Mouse (Mus musculus) ES-Bruce4 (cell line): ENCODE data around the gene H2-DMa. TPM values are rescaled to one million over a fixed set of nuclear protein-coding genes. Genes with fewer than 3 reads are reported as not detected.

Source experiments
- H3K27ac ChIP-seq: 2 replicates; pipeline ENCODE4 v1.5.1; 2012; ENCODE audit warnings: low read length, inconsistent platforms; ENCODE audit not compliant: insufficient read depth
- H3K27me3 ChIP-seq: 2 replicates; pipeline ENCODE4 v1.6.1; 2012; ENCODE audit warnings: mild to moderate bottlenecking, low read length, inconsistent platforms; ENCODE audit not compliant: control insufficient read depth, poor library complexity, insufficient read depth, severe bottlenecking
- H3K36me3 ChIP-seq: 2 replicates; pipeline ENCODE4 v1.6.1; 2012; ENCODE audit warnings: inconsistent platforms, mild to moderate bottlenecking, low read length, moderate library complexity; ENCODE audit not compliant: control insufficient read depth, poor library complexity, insufficient read depth, severe bottlenecking
- H3K4me1 ChIP-seq: one replicate; pipeline ENCODE4 v1.8.1; 2011; ENCODE audit warnings: low read length; ENCODE audit not compliant: control insufficient read depth, insufficient read depth
- H3K4me3 ChIP-seq: 2 replicates; pipeline ENCODE4 v1.5.1; 2011; ENCODE audit warnings: low read depth, mild to moderate bottlenecking, low read length
- H3K9ac ChIP-seq: 2 replicates; pipeline ENCODE4 v1.6.1; 2012; ENCODE audit warnings: low read depth, mild to moderate bottlenecking, inconsistent platforms; ENCODE audit not compliant: poor library complexity, severe bottlenecking
- H3K9me3 ChIP-seq: replicated peaks from 2 replicates; pipeline ENCODE4 v1.6.1; 2012; ENCODE audit warnings: mild to moderate bottlenecking, low read length, inconsistent platforms; ENCODE audit not compliant: control insufficient read depth, poor library complexity, insufficient read depth, severe bottlenecking
- CTCF ChIP-seq: IDR thresholded peaks from one replicate; pipeline ENCODE4 v1.8.1; 2011; ENCODE audit warnings: low read depth, low read length
- EP300 ChIP-seq: IDR thresholded peaks from 2 replicates; pipeline ENCODE4 v1.6.1; 2011; ENCODE audit warnings: low read depth, low read length; ENCODE audit not compliant: insufficient read depth
- POLR2A ChIP-seq: IDR thresholded peaks from one replicate; pipeline ENCODE4 v1.8.1; 2011; ENCODE audit warnings: low read length; ENCODE audit not compliant: insufficient read depth
- polyA plus RNA-seq: library from polyadenylated mRNA; stranded (reverse); fragments of >200 nt; gene quantifications from 2 replicates; pipeline ENCODE4 v1.2.4, GENCODE M21; 2011; ENCODE audit warnings: low read depth; ENCODE audit not compliant: missing spikeins, insufficient read depth, insufficient read length

The H2-DMa gene
- polyA plus RNA-seq, 1 experiment: 5.9 TPM

- Histone ChIP-seq H3K36me3 (0 out of 2 replicates have a peak, but pooled peaks cover under 1% of the 10 kb centered on the region), H3K4me1 (peaks cover 2% of the 10 kb centered on the region), H3K4me3 (no peak overlapping the region), H3K27ac (no peak overlapping the region), H3K9ac (no peak overlapping the region), H3K27me3 (no peaks in the 10 kb centered on the region), H3K9me3 (no peaks in the 10 kb centered on the region)
- TF ChIP-seq POLR2A (no peak), EP300 (no peak), CTCF (no peak)
Measured at GRCm38 (mm10) chr17:34124649-34125048, 5.3 kb downstream of the H2-DMa start.

- no peak overlapping the region for H3K4me3 ChIP-seq
- H3K36me3 ChIP-seq: no peaks in the 10 kb centered on the region
- no peak for TF ChIP-seq EP300
- H3K9ac ChIP-seq: no peak overlapping the region
- H3K27ac ChIP-seq: peak overlapping the region; percentile 15; the same call in 1 of the 2 replicates
- H3K4me1 ChIP-seq: peaks cover 2% of the 10 kb centered on the region
- H3K27me3 ChIP-seq: no peaks in the 10 kb centered on the region
- H3K9me3 ChIP-seq: no peaks in the 10 kb centered on the region
Measured at GRCm38 (mm10) chr17:34126826-34127420, 7.6 kb downstream of the H2-DMa start.

GRCm38 (mm10) chr17:34127475-34127874 is 8.1 kb downstream of the H2-DMa start:
- no peak overlapping the region for H3K9ac ChIP-seq
- no peaks in the 10 kb centered on the region for H3K36me3 ChIP-seq
- no peak overlapping the region for H3K4me3 ChIP-seq
- H3K9me3 ChIP-seq: no peaks in the 10 kb centered on the region
- H3K27ac ChIP-seq: no peak overlapping the region
- H3K27me3 ChIP-seq: no peaks in the 10 kb centered on the region
- H3K4me1 ChIP-seq: peaks cover 2% of the 10 kb centered on the region
- TF ChIP-seq POLR2A (no peak), EP300 (no peak), CTCF (no peak)

GRCm38 (mm10) chr17:34128264-34128937 is 9.1 kb downstream of the H2-DMa start:
- Histone ChIP-seq H3K36me3 (no peaks in the 10 kb centered on the region), H3K9me3 (no peaks in the 10 kb centered on the region), H3K4me1 (peaks cover 2% of the 10 kb centered on the region), H3K9ac (no peak overlapping the region), H3K27ac (no peak overlapping the region), H3K4me3 (no peak overlapping the region), H3K27me3 (no peaks in the 10 kb centered on the region)
- TF ChIP-seq CTCF (peak; percentile 3), POLR2A (no peak)

GRCm38 (mm10) chr17:34128944-34129791 is 9.8 kb downstream of the H2-DMa start:
- peaks cover 2% of the 10 kb centered on the region for H3K4me1 ChIP-seq
- H3K36me3 ChIP-seq: no peaks in the 10 kb centered on the region
- no peak for TF ChIP-seq CTCF
- no peak for TF ChIP-seq POLR2A
- TF ChIP-seq EP300: no peak
- H3K4me3 ChIP-seq: no peak overlapping the region
- no peaks in the 10 kb centered on the region for H3K9me3 ChIP-seq
- H3K9ac ChIP-seq: no peak overlapping the region
- H3K27ac ChIP-seq: no peak overlapping the region
- no peaks in the 10 kb centered on the region for H3K27me3 ChIP-seq
